Mouse (Mus musculus): Measurements from ENCODE around the gene Fzr1.

Gene Fzr1

GRCm38 (mm10) chr10:81377793-81378552 is at the start of gene Fzr1:
Fzr1 (minus strand) TSS chr10:81378516.
- no peak for DNase-seq (ENCODE audit: low read depth, low spot score)

- no peak for DNase-seq (ENCODE audit: low read depth, low spot score)
These were observed 49.6 kb upstream of the Fzr1 start for GRCm38 (mm10) chr10:81427804-81428506.

GRCm38 (mm10) chr10:81427327-81427726 is 49.0 kb upstream of the Fzr1 start:
- DNase-seq (ENCODE audit: low read depth, low spot score) = no peak

DNA sequence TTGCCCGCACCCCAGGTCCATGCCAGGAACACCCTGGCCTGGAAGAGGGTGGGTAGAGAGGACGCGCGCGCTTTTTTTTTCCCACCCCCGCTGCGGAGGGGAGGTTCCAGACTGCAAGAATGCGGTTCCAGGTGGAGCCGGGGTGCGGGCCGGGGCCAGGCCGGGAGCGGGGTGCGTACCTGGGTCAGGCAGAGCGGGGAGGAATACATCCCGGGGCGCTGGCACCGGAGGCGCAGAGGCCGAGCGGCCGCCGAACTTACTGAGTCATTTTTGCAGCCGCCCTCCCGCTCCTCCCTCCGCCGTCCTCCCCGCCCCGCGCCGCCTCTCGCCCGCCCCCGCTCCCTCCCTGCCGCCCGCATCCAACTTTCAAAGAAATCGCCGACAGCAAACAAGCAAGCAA is 48.6 kb upstream of the Fzr1 start:
- DNase-seq (ENCODE audit: low read depth, low spot score) = peak; percentile 44

DNA sequence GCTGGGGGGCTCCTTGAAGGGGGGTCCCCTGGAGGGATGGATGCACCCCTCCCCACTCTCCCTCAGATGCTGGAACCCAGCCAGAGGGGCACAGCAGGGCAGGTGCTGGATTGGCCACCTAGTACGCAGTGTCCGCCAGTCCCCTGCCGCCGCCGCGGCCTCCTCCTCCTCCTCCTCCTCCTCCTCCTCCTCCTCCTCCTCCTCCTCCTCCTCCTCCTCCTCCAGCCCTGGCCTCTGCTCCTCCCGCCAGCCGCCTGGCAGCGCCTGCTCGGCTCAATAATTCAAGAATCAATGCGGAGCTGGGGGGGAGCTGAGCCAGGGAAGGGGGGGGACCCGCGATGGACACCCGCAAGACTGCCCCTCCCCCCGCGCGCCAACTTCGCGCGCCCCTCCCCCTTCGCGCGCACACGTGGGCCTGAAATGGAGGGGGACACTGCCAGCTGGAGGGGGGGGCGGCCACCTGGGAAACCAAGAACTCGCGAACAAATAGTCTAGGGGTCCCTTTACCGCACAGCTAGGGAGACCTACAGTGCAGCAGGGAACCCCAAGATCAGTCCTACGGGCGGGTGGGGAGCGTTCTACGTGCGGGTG is 47.9 kb upstream of the Fzr1 start:
- DNase-seq (ENCODE audit: low read depth, low spot score) = no peak

DNA sequence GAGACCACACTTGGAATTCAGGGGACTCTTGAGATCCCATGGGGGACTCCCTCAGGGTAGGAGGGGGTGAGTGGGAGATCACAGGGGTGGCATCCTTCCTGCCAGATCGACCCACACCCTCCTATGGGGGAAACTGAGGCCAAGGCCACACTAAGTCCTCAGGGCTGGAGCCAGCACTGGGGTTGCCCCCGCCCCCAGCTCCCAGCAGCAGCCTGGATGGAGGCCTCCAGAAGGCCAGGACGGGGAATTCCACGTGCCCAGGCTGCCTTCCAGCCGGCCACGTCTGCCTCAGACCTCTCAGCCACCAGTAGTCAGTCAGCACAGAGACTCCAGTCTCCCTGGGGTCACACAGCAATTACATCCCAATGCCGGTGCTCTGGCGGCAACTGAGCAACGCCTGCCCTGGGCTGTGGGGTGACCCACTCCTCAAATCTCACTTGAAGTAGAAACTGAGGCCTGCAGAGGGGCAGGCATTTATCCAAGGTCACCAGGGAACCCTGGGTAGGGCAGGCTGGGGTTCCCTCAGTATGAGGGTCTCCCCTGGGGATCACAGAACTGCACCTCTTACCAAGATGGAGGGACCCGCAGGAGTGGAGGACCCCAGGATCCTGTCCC is 47.0 kb upstream of the Fzr1 start:
- DNase-seq (ENCODE audit: low read depth, low spot score) = no peak

GRCm38 (mm10) chr10:81424246-81425051 is 46.1 kb upstream of the Fzr1 start:
- peak; percentile 34 for DNase-seq (ENCODE audit: low read depth, low spot score)

DNA sequence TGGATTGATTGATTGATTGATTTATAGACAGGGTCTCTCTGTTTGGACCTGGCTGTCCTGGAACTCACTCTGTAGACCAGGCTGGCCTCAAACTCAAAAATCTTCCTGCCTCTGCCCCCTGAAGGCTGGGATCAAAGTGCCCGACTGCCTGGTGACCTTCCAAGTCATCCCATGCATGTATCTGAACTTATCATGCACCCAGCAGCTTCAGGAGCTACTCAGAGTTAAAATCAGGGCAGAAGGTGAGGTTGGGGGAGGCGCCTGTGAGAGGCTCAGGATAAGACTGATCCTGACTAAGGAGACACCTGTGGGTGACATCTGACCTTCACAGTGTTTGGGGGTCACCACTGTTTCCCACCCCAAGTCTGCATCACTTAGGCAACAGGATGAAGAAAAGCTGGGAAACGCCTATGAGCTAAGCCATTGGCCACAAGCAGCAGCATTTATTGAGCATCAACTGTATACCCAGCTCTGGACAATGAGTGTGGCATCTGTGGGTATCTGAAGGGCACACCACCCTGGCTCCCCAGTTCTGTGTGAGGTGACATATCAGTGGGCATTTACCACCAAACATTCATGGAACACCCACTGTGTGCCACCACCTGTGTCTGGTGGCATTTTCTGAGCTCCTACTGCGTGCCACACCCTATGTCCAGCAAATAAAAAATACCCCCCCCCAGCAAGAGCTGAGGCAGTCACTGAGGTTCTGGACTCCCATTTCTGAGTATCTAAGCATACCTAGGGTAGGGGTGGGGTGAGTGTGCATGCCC is 45.3 kb upstream of the Fzr1 start:
- no peak for DNase-seq (ENCODE audit: low read depth, low spot score)

DNA sequence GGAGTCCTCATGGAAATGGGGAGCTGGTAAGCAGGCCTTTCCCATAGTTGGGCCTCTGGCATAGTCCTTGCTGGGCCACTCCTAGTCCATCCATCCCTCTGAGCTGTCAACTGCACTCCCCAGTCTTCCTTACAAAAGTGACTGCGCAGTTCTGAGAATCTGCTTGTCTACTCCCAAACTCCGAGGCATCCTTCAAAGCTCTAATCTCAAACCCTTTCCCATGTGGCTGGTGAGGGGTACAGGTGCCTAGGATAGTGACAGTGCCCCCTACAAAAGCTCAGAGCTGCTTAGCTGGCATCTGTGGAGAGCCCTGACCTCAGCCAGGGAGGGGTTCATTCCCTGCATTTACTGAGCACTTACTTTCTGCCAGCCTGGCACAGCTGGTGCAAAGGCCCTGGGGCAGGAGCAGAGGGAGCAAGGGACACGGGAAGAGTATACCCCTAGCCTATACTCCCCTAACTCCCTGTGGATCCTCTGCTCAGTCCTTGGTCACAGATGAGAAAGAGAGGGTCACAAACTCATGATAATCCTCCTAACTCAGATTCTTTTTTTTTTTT is 44.4 kb upstream of the Fzr1 start:
- no peak for DNase-seq (ENCODE audit: low read depth, low spot score)

DNA sequence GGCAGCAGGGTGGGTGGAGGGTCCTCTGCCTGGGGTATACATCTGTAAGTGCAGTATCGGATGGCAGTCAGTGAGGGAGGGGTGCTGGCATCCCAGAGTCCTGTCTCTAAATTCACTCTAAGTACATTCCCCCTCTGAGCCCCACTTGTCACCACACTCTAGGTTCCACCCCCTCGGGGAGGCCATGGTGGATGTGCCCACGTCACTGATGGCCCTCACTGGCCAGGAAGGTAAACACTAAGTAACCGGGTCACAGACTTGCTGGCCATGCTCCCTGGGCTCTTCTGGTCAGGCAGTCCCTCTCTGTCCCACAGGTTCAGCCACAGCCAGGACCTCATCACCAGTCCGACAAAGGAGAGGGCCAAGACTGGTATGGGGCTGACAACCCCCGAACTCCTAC is 43.9 kb upstream of the Fzr1 start:
- no peak for DNase-seq (ENCODE audit: low read depth, low spot score)

- no peak for DNase-seq (ENCODE audit: low read depth, low spot score)
These were observed 43.4 kb upstream of the Fzr1 start for GRCm38 (mm10) chr10:81421797-81422100.

GRCm38 (mm10) chr10:81421041-81421796 is 42.9 kb upstream of the Fzr1 start:
- DNase-seq (ENCODE audit: low read depth, low spot score) = no peak

- peak; percentile 65 for DNase-seq (ENCODE audit: low read depth, low spot score)
These were observed 42.0 kb upstream of the Fzr1 start for GRCm38 (mm10) chr10:81420191-81420767.

- no peak for DNase-seq (ENCODE audit: low read depth, low spot score)
These were observed 41.0 kb upstream of the Fzr1 start for GRCm38 (mm10) chr10:81419111-81419928.

GRCm38 (mm10) chr10:81418216-81419070 is 40.1 kb upstream of the Fzr1 start:
- DNase-seq (ENCODE audit: low read depth, low spot score) = no peak

- no peak for DNase-seq (ENCODE audit: low read depth, low spot score)
These were observed 39.2 kb upstream of the Fzr1 start for GRCm38 (mm10) chr10:81417227-81418215.

Measured in ZHBTc4 (cell line).